Mouse (Mus musculus): ENCODE measurements at regions not wholly inside any gene's neighbourhood (a gene's known extent, or its start where the extent isn't known, plus 50 kb on each side); places are given as distances from the start of the nearest gene placed in this dataset.

DNA sequence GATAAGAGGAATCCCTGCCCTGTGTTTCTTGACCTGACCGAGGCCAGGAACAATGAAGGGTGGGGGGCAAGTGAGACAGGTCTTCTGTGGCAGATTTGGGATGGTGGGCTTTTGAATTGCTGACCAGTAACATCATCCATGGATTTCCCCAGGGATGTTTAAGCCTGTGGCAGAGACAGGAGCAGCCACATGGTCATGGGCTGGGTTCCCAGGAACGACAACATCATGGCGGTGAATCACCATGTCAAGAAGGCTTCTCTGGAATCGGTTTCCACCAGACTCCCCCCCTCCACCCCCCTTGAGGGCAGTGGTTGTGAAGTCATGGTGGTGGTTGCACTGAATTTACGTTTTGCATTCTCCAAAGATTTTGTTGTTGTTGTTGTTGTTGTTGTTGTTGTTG is 121.3 kb downstream of the Cog6 start:
- Histone ChIP-seq H3K36me3 (ENCODE audit: control insufficient read depth, insufficient read depth, low read length) (no peaks in the 10 kb centered on the region), H3K9ac (ENCODE audit: low read depth, low read length) (no peak overlapping the region), H3K4me1 (ENCODE audit: control insufficient read depth, insufficient read depth, low read length) (no peaks in the 10 kb centered on the region), H3K4me3 (ENCODE audit: insufficient read depth, low read depth, low read length) (no peak overlapping the region), H3K27ac (replicated peaks; ENCODE audit: insufficient read depth, low read depth, low read length) (no peak overlapping the region), H3K79me2 (ENCODE audit: control insufficient read depth, insufficient read depth, low read length) (no peaks in the 10 kb centered on the region), H3K27me3 (ENCODE audit: control insufficient read depth, insufficient read depth, low read length) (no peaks in the 10 kb centered on the region)
- 75% methylated on average over 5 of the region's 5 CpGs for WGBS
- TF ChIP-seq POLR2A (IDR thresholded peaks at IDR 0.05; ENCODE audit: extremely low read depth, insufficient read depth, low read length) (no peak), CTCF (IDR thresholded peaks at IDR 0.05; ENCODE audit: low read depth, low read length) (no peak)
- no peak for DNase-seq (ENCODE audit: extremely low read depth, low read depth, low spot score)

GRCm38 (mm10) chr3:52894812-52895211 is 122.2 kb downstream of the Cog6 start:
- DNase-seq (ENCODE audit: extremely low read depth, low read depth, low spot score) = no peak
- Histone ChIP-seq H3K9ac (ENCODE audit: low read depth, low read length) (no peak overlapping the region), H3K4me3 (ENCODE audit: insufficient read depth, low read depth, low read length) (no peak overlapping the region), H3K27me3 (ENCODE audit: control insufficient read depth, insufficient read depth, low read length) (no peaks in the 10 kb centered on the region), H3K27ac (replicated peaks; ENCODE audit: insufficient read depth, low read depth, low read length) (no peak overlapping the region), H3K79me2 (ENCODE audit: control insufficient read depth, insufficient read depth, low read length) (no peaks in the 10 kb centered on the region), H3K36me3 (ENCODE audit: control insufficient read depth, insufficient read depth, low read length) (no peaks in the 10 kb centered on the region), H3K4me1 (ENCODE audit: control insufficient read depth, insufficient read depth, low read length) (no peaks in the 10 kb centered on the region)
- WGBS = 63% methylated on average over 2 of the region's 2 CpGs
- no peak for TF ChIP-seq CTCF (IDR thresholded peaks at IDR 0.05; ENCODE audit: low read depth, low read length)
- TF ChIP-seq POLR2A (IDR thresholded peaks at IDR 0.05; ENCODE audit: extremely low read depth, insufficient read depth, low read length) = no peak

DNA sequence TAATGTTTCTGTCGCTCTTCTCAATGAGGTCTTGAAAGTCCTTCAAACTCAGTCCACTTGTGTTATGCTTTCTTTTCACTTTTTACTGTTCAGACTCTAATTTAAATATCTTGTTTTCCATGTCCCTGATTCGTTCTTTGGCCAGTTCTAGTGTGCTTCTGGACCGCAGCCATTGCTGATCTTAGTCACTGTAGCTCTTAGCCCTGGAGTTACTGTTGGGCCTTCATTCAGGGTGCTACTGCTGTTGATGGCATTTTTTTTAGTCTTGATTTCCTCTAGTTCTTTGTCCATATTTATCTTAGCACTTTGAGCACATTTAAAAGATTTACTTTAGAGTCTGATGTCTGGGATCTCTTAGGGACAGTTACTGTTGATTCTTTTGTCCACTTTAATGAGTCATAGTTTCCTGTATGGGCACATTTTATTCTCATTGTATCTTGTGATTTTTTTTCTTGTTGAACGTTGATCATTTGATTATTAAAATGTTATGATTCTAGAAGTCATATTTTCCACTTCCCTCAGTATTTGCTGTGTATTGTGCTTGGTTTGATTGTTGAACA is 127.8 kb downstream of the Cog6 start:
- 68% methylated on average over 4 of the region's 4 CpGs for WGBS
- Histone ChIP-seq H3K27me3 (ENCODE audit: control insufficient read depth, insufficient read depth, low read length) (no peaks in the 10 kb centered on the region), H3K79me2 (ENCODE audit: control insufficient read depth, insufficient read depth, low read length) (no peaks in the 10 kb centered on the region), H3K9ac (ENCODE audit: low read depth, low read length) (no peak overlapping the region), H3K27ac (replicated peaks; ENCODE audit: insufficient read depth, low read depth, low read length) (no peak overlapping the region), H3K4me3 (ENCODE audit: insufficient read depth, low read depth, low read length) (no peak overlapping the region), H3K36me3 (ENCODE audit: control insufficient read depth, insufficient read depth, low read length) (no peaks in the 10 kb centered on the region), H3K4me1 (ENCODE audit: control insufficient read depth, insufficient read depth, low read length) (no peaks in the 10 kb centered on the region)
- TF ChIP-seq POLR2A (IDR thresholded peaks at IDR 0.05; ENCODE audit: extremely low read depth, insufficient read depth, low read length) (no peak), CTCF (IDR thresholded peaks at IDR 0.05; ENCODE audit: low read depth, low read length) (no peak)
- no peak for DNase-seq (ENCODE audit: extremely low read depth, low read depth, low spot score)

DNA sequence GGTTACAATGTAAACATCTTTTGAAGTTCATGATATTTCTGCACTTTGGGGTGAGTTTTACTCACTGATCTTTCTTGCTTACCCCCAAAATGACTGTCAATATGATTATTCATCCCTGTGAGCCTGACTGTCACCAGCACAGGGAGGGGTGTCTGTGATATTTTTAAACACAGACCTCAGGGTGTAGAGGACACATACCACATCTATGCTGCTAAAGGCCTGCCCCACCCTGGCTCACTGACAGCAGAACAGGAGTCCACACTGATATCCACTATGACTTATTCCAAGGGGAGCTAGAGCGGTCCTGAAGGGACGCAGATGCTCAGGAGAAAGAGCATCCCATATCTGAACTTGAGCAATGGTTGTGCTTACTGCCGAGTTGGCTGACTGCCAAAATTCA is 135.1 kb downstream of the Cog6 start:
- Histone ChIP-seq H3K4me1 (ENCODE audit: control insufficient read depth, insufficient read depth, low read length) (no peaks in the 10 kb centered on the region), H3K27me3 (ENCODE audit: control insufficient read depth, insufficient read depth, low read length) (no peaks in the 10 kb centered on the region), H3K9ac (ENCODE audit: low read depth, low read length) (no peak overlapping the region), H3K79me2 (ENCODE audit: control insufficient read depth, insufficient read depth, low read length) (no peaks in the 10 kb centered on the region), H3K27ac (replicated peaks; ENCODE audit: insufficient read depth, low read depth, low read length) (no peak overlapping the region), H3K36me3 (ENCODE audit: control insufficient read depth, insufficient read depth, low read length) (no peaks in the 10 kb centered on the region), H3K4me3 (ENCODE audit: insufficient read depth, low read depth, low read length) (no peak overlapping the region)
- WGBS = 73% methylated on average over 3 of the region's 3 CpGs
- TF ChIP-seq CTCF (IDR thresholded peaks at IDR 0.05; ENCODE audit: low read depth, low read length) = no peak
- no peak for DNase-seq (ENCODE audit: extremely low read depth, low read depth, low spot score)

DNA sequence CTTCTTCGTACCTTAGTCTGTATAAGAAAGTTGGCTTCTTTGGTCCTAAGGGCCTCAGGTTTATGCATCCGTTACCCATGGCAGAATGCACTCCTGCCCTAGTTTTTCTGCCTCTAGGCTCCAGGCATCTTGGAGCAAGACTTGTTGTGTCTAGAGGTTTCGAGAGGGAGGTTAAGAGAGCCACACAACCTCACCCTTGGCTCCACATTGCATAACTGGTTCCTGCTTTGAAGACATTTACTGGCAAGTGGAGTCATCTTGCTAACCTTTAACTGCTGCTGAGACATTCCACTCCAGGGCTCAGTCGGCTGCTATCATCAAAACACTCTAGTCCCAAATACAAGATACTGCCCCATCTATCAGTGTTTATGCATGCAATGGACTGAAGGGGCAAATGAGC is 135.9 kb downstream of the Cog6 start:
- H3K4me3 ChIP-seq (ENCODE audit: insufficient read depth, low read depth, low read length) = no peak overlapping the region
- WGBS = 80% methylated on average over 4 of the region's 4 CpGs

GRCm38 (mm10) chr3:52879700-52880099 is 137.3 kb downstream of the Cog6 start:
- no peaks in the 10 kb centered on the region for H3K36me3 ChIP-seq (ENCODE audit: control insufficient read depth, insufficient read depth, low read length)

More for the DNA sequence above, 135.9 kb downstream of the Cog6 start:
- Histone ChIP-seq H3K27ac (replicated peaks; ENCODE audit: insufficient read depth, low read depth, low read length) (no peak overlapping the region), H3K36me3 (ENCODE audit: control insufficient read depth, insufficient read depth, low read length) (no peaks in the 10 kb centered on the region), H3K79me2 (ENCODE audit: control insufficient read depth, insufficient read depth, low read length) (no peaks in the 10 kb centered on the region), H3K4me1 (ENCODE audit: control insufficient read depth, insufficient read depth, low read length) (no peaks in the 10 kb centered on the region), H3K27me3 (ENCODE audit: control insufficient read depth, insufficient read depth, low read length) (no peaks in the 10 kb centered on the region), H3K9ac (ENCODE audit: low read depth, low read length) (no peak overlapping the region)
- TF ChIP-seq POLR2A (IDR thresholded peaks at IDR 0.05; ENCODE audit: extremely low read depth, insufficient read depth, low read length) = no peak
- DNase-seq (ENCODE audit: extremely low read depth, low read depth, low spot score) = no peak

More at GRCm38 (mm10) chr3:52879700-52880099, 137.3 kb downstream of the Cog6 start:
- 86% methylated on average over 10 of the region's 10 CpGs for WGBS
- no peak overlapping the region for H3K27ac ChIP-seq (replicated peaks; ENCODE audit: insufficient read depth, low read depth, low read length)
- no peaks in the 10 kb centered on the region for H3K4me1 ChIP-seq (ENCODE audit: control insufficient read depth, insufficient read depth, low read length)
- TF ChIP-seq CTCF (IDR thresholded peaks at IDR 0.05; ENCODE audit: low read depth, low read length) (no peak), POLR2A (IDR thresholded peaks at IDR 0.05; ENCODE audit: extremely low read depth, insufficient read depth, low read length) (no peak)
- no peak overlapping the region for H3K4me3 ChIP-seq (ENCODE audit: insufficient read depth, low read depth, low read length)
- no peak overlapping the region for H3K9ac ChIP-seq (ENCODE audit: low read depth, low read length)
- no peaks in the 10 kb centered on the region for H3K27me3 ChIP-seq (ENCODE audit: control insufficient read depth, insufficient read depth, low read length)
- no peak for DNase-seq (ENCODE audit: extremely low read depth, low read depth, low spot score)
- H3K79me2 ChIP-seq (ENCODE audit: control insufficient read depth, insufficient read depth, low read length) = no peaks in the 10 kb centered on the region
